Mouse (Mus musculus): ENCODE measurements around the gene Arsg. TPM values are rescaled to one million over a fixed set of nuclear protein-coding genes. Genes with fewer than 3 reads are reported as not detected.
"Not testable (repeated sequence)": the region's sequence is repeated elsewhere in the genome, so short reads cannot be mapped to it uniquely, and the experiment has no call there.

The Arsg gene
- polyA plus RNA-seq, 1 experiment from 2014 or later: 4.7 TPM

DNA sequence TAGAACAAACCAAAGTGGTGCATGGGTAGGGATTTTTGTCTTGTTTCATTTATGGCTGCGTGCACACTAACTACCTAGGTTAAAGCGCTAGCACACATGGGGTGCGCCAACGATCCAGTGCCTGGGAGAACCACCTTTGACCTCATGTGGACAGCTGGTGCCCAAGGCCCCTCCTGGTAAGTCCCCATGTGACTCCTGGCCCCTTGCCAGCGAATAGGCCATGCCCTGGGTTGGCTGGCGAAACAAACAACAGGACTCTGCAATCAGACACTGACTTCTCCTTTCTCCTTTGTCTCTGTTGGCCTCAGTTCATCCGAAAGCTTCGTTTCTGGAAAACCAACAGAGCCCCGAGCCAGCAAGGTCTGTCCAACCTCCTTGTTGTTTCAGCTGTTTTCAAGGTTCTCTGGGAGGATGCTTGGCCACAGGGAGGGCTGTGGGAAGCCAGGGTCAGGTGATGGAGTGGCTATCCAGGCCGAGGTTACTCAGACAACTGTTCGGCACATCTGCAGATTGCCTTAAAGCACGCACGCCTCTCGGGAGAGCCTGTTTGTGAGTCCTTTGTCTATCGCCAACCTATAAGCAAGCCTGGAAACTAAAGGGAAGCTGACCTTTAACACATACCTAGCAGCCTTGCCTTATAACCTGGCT is 12.3 kb downstream of the Arsg start:
- no peaks in the 10 kb centered on the region for H3K36me3 ChIP-seq
- no peaks in the 10 kb centered on the region for H3K27me3 ChIP-seq
- H3K4me1 ChIP-seq: 0 out of 2 replicates have a peak, but pooled peaks cover 4% of the 10 kb centered on the region
- H3K4me3 ChIP-seq: no peak overlapping the region
- no peaks in the 10 kb centered on the region for H3K9me3 ChIP-seq (replicated peaks)
- no peak overlapping the region for H3K4me2 ChIP-seq (replicated peaks)
- no peak for ATAC-seq (ENCODE audit: low FRiP score)
- 73% methylated on average over 15 of the region's 15 CpGs for WGBS
- no peak overlapping the region for H3K27ac ChIP-seq
- no peak overlapping the region for H3K9ac ChIP-seq

GRCm38 (mm10) chr11:109487111-109487510 is 13.9 kb downstream of the Arsg start:
- ATAC-seq (ENCODE audit: low FRiP score): no peak
- Histone ChIP-seq H3K9ac (no peak overlapping the region), H3K4me3 (no peak overlapping the region), H3K9me3 (replicated peaks) (no peaks in the 10 kb centered on the region), H3K36me3 (no peaks in the 10 kb centered on the region), H3K27me3 (no peaks in the 10 kb centered on the region), H3K4me2 (replicated peaks) (no peak overlapping the region), H3K27ac (no peak overlapping the region), H3K4me1 (0 out of 2 replicates have a peak, but pooled peaks cover 4% of the 10 kb centered on the region)
- WGBS: 43% methylated on average over 1 of the region's 1 CpGs

- WGBS: 86% methylated on average over 10 of the region's 10 CpGs
- Histone ChIP-seq H3K4me3 (no peak overlapping the region), H3K27me3 (no peaks in the 10 kb centered on the region), H3K36me3 (no peaks in the 10 kb centered on the region), H3K4me1 (0 out of 2 replicates have a peak, but pooled peaks cover 4% of the 10 kb centered on the region), H3K9ac (no peak overlapping the region), H3K27ac (no peak overlapping the region), H3K4me2 (replicated peaks) (no peak overlapping the region), H3K9me3 (replicated peaks) (no peaks in the 10 kb centered on the region)
- ATAC-seq (ENCODE audit: low FRiP score): no peak
Observed at GRCm38 (mm10) chr11:109487991-109488684, 15.0 kb downstream of the Arsg start.

- no peak for ATAC-seq (ENCODE audit: low FRiP score)
- H3K27me3 ChIP-seq: no peaks in the 10 kb centered on the region
- no peak overlapping the region for H3K27ac ChIP-seq
- H3K4me2 ChIP-seq (replicated peaks): no peak overlapping the region
- H3K9ac ChIP-seq: no peak overlapping the region
- 86% methylated on average over 2 of the region's 2 CpGs for WGBS
- no peaks in the 10 kb centered on the region for H3K36me3 ChIP-seq
- 0 out of 2 replicates have a peak, but pooled peaks cover 4% of the 10 kb centered on the region for H3K4me1 ChIP-seq
- H3K9me3 ChIP-seq (replicated peaks): no peaks in the 10 kb centered on the region
- H3K4me3 ChIP-seq: no peak overlapping the region
Observed at GRCm38 (mm10) chr11:109489763-109490162, 16.6 kb downstream of the Arsg start.

DNA sequence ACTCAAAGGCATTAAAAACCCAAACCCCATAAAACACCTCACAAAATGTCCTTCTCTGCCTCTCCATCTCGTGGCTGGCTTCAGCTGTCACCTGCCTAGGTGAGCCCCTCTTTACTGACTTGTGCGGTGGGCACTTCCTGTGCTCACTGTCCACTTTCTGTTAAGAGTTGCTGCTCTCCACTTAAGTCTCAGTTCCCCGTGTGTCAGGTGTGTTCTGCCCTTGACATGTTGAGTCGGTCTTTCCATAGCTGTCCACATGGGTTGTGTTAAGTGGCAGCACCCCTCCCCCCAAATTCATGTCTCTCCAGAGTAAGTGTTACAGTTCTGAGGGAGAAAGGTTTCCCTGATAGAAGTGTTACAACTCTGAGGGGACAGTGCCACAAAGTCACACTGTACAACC is 18.7 kb downstream of the Arsg start:
- WGBS: 90% methylated on average over 4 of the region's 4 CpGs
- Histone ChIP-seq H3K4me2 (replicated peaks) (no peak overlapping the region), H3K9ac (no peak overlapping the region), H3K9me3 (replicated peaks) (no peaks in the 10 kb centered on the region), H3K4me1 (peaks cover 8% of the 10 kb centered on the region; the same call in 1 of the 2 replicates), H3K36me3 (no peaks in the 10 kb centered on the region), H3K27ac (no peak overlapping the region), H3K4me3 (no peak overlapping the region), H3K27me3 (no peaks in the 10 kb centered on the region)
- no peak for ATAC-seq (ENCODE audit: low FRiP score)

GRCm38 (mm10) chr11:109492847-109493464 is 19.8 kb downstream of the Arsg start:
- not testable (repeated sequence) for H3K4me3 ChIP-seq; H3K27me3 ChIP-seq; H3K4me2 ChIP-seq (replicated peaks); H3K27ac ChIP-seq; H3K9ac ChIP-seq; H3K36me3 ChIP-seq; ATAC-seq (ENCODE audit: low FRiP score); H3K9me3 ChIP-seq (replicated peaks)
- H3K4me1 ChIP-seq: peaks cover 15% of the 10 kb centered on the region
- WGBS: 78% methylated on average over 8 of the region's 8 CpGs

DNA sequence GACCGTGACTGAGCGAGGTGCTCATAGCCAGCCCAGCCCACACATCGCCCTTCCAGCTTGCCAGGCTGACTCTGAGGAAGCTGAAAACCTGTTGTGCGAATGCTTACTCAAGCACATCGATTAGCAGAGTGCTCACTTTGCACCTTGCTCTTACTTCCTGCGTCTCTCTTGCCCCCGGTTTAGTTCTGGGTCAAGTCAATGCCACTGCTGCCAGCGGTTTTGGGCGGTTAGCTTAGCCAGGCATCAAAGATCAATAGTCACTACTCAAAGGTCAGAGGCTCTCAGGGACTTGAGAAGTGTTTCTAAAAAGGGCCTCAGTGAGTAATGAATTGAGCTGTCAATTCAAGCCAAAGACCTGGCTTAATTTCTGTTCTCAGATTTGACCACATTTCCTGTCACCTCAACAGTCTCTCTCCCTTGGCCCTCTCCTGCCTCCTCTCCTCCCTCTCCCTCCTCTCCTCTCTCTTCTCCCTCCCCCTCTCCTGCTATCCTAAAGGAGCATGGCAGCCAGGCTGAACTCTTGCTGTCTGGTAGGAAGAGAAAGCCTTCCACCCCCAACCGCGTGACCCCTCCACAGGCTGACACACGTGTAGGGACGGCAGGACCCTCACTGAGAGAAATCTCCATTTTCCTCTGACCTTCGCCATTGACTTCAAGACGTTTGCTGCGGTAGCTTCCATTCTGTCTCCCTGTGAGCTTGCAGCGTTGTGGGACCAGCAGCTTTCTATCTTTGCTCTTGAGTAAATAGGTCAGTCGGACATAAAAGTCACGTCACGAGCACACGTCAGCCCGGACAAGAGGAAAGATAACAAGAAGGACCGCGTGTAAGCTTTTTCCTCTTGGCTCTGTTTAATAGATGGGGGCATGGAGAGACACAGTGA is 22.0 kb downstream of the Arsg start:
- H3K4me3 ChIP-seq: no peak overlapping the region
- H3K9ac ChIP-seq: no peak overlapping the region
- no peaks in the 10 kb centered on the region for H3K9me3 ChIP-seq (replicated peaks)
- 54% methylated on average over 24 of the region's 24 CpGs for WGBS
- no peak overlapping the region for H3K4me2 ChIP-seq (replicated peaks)
- peaks cover 17% of the 10 kb centered on the region for H3K4me1 ChIP-seq
- ATAC-seq (ENCODE audit: low FRiP score): no peak
- H3K27me3 ChIP-seq: no peaks in the 10 kb centered on the region
- no peak overlapping the region for H3K27ac ChIP-seq
- H3K36me3 ChIP-seq: no peaks in the 10 kb centered on the region

DNA sequence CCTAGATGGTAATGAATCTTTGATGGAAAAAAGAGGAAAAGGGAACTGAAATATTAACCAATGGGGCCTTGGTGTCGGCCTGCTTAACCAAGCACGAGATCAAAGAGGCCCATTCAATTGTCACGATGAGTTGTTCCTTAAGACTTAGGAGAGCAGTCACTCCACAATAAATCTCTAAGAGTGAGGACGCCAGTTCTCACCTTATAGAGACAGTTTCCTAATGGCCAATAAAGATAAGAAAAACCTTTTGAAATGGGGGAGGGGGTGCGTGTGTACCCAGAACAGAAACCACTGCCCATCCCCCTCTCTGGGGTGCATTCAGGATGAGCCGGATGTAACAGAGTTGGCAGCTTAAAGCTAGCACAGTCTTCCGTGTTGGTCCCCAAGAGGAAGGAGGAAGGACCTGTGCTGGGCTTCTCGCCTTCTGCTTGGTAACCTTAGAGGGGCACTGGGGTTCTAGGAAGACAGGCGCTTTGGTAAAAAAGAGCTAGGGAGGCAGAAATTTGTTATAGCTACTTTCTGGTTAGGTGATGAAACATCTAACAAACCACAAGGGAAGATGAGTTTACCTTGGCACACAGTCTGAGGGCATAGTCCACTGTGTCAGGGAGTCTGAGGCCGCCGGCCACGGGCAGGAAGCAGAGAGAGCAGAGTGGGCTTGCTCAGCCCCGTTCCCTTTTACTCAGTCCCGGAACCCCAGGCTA is 22.7 kb downstream of the Arsg start:
- ATAC-seq (ENCODE audit: low FRiP score): no peak
- WGBS: 62% methylated on average over 14 of the region's 14 CpGs

DNA sequence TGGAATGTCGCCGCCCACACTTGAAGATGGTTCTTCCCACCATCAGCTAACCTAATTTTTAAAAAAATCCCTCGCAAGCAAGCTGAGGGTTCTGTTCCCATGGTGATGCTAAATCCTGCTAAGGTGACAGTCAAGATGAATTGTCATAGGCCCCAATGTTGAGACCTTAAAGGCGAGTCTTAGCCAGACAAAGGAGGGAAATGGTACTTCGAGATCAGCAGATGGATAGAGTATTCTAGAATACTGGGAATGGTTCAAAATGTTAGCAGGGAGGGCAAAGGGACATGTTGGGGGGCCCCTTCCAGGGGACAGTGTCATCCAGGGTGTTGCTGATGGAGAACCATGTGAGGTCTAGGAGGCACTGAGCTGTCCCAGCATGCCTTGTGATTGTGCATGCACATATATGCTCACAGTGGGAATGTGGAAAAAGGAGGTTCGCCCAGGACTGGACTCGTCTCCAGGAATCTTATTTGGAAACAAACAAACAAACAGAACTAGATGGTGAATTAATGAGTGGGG is 23.4 kb downstream of the Arsg start:
- Histone ChIP-seq H3K27ac (no peak overlapping the region), H3K9me3 (replicated peaks) (no peaks in the 10 kb centered on the region), H3K4me1 (peaks cover 17% of the 10 kb centered on the region), H3K4me2 (replicated peaks) (no peak overlapping the region), H3K9ac (no peak overlapping the region), H3K36me3 (no peaks in the 10 kb centered on the region), H3K4me3 (no peak overlapping the region), H3K27me3 (no peaks in the 10 kb centered on the region)
- no peak for ATAC-seq (ENCODE audit: low FRiP score)
- WGBS: 82% methylated on average over 7 of the region's 7 CpGs

More for the DNA sequence above, 22.7 kb downstream of the Arsg start:
- no peak overlapping the region for H3K4me3 ChIP-seq
- H3K27me3 ChIP-seq: no peaks in the 10 kb centered on the region
- H3K4me1 ChIP-seq: peaks cover 17% of the 10 kb centered on the region
- H3K27ac ChIP-seq: no peak overlapping the region
- no peak overlapping the region for H3K4me2 ChIP-seq (replicated peaks)
- no peaks in the 10 kb centered on the region for H3K9me3 ChIP-seq (replicated peaks)
- H3K9ac ChIP-seq: no peak overlapping the region
- H3K36me3 ChIP-seq: no peaks in the 10 kb centered on the region

DNA sequence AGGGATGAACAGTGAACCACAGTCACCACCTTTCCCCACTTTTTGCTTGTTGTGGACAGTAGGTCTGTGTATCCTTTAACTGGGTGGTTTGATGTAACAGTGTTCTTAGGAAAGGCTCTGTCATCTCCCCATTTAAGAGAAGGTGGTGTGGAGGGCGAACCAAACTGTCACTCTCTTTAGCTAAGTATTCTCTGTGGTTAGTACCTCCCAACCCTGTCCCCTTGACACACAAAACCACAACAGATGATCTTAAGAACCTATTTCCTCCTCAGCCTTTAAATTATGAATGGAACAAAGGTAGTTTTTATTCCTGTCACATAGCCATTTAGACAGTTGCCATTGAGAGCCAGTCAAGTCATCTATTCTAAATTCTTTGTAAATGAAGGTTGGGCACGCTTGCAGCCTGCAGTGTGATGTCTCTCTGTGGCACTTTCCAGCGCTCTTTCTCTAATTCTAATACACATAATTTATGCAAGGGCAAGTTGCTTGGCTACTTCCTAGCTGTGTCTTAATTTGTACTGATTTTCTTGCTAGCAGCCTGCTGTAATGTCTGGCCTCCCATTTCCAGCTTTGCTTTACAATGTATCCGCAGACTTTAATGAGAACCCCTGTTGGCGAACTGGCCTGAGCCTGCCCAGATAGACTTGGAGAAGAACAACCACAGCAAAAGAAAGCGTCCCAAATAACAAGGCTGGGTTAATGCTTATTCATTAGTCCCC is 24.0 kb downstream of the Arsg start:
- H3K4me2 ChIP-seq (replicated peaks): no peak overlapping the region
- H3K9ac ChIP-seq: no peak overlapping the region
- H3K27ac ChIP-seq: no peak overlapping the region
- no peaks in the 10 kb centered on the region for H3K27me3 ChIP-seq
- WGBS: 60% methylated on average over 6 of the region's 6 CpGs
- no peak overlapping the region for H3K4me3 ChIP-seq
- H3K9me3 ChIP-seq (replicated peaks): no peaks in the 10 kb centered on the region
- ATAC-seq (ENCODE audit: low FRiP score): peak; percentile 48; the same call in 1 of the 2 replicates
- no peaks in the 10 kb centered on the region for H3K36me3 ChIP-seq
- H3K4me1 ChIP-seq: peaks cover 17% of the 10 kb centered on the region

DNA sequence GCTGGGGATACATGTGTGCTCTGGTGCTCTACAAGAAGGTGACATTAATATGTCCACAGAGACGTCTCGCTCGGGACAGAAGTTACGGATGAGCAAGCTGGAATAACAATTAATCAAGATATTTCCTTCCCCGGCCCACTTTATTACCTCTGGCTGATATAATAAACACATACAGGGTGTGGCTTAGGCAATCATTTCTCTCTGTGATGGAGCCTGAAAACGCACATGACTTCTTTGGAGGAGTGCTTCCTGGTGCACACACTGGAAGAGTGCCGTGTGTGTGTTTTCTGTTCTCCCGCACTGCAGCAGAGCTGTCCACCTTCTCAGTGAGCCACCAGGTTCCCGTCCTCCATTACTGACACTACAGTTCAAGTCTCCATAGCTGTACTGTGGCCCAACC is 24.8 kb downstream of the Arsg start:
- 80% methylated on average over 9 of the region's 9 CpGs for WGBS
- no peaks in the 10 kb centered on the region for H3K9me3 ChIP-seq (replicated peaks)
- H3K36me3 ChIP-seq: no peaks in the 10 kb centered on the region
- no peak for ATAC-seq (ENCODE audit: low FRiP score)
- no peaks in the 10 kb centered on the region for H3K27me3 ChIP-seq
- H3K4me3 ChIP-seq: no peak overlapping the region
- no peak overlapping the region for H3K9ac ChIP-seq
- H3K27ac ChIP-seq: no peak overlapping the region
- peaks cover 17% of the 10 kb centered on the region for H3K4me1 ChIP-seq
- H3K4me2 ChIP-seq (replicated peaks): no peak overlapping the region
